Mouse (Mus musculus) hindlimb bud, embryonic 11.5 days (tissue): ENCODE measurements around the gene Lrch4.

ENCODE experiments used
- DNase-seq: peaks from one replicate; pipeline ENCODE4 v3.0.0-alpha.2; 2012; ENCODE audit warnings: low read depth, low spot score; ENCODE audit errors: extremely low spot score

Lrch4 gene

DNA sequence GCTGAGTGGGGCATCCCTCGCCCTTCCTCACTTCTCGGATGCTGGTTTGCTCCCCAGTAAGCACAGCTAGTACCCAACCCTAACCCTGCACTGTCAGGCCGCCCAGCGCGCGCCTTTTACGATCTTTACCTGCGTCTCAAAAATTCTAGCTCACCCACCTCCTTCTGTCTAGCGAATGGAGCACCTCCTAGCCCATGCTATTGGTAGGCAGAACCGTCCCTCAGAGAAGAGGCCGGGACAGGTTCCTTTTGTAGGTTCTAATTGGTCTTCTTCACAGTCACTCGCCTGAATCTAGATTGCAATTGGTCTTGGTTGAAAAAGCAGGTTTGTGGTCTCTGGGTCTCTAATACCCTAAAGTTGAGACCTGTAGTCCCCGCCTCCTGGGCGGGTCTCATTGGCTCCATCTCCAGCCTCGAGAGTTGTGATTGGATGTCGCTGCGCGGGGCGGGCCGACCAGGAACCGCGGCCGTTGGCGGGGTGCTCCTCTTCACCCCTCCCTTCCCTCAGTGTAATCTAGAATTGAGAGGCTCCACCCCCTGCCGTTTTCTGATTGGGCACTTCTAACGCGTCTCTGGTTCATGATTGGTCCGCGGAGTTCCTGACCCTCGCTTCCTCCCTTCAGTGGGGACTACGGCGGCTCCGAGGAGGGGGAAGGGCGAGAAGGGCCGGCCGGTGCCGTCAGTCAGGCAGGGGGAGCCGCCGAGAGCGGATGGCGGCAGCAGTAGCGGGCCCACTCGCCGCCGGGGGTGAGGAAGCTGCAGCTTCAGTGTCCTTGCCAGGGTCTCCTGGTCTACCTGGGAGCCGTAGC, at the start of gene Lrch4, which contains the start of the genes Fbxo24 and Gm20605:
TSS of gene Lrch4 (plus strand) at position 624 of the 808 bp plus-strand sequence.
TSS of gene Fbxo24 (minus strand) at position 505 of the 808 bp plus-strand sequence.
TSS of gene Gm20605 (plus strand) at position 678 of the 808 bp plus-strand sequence.
- DNase-seq: peak; percentile 99

DNA sequence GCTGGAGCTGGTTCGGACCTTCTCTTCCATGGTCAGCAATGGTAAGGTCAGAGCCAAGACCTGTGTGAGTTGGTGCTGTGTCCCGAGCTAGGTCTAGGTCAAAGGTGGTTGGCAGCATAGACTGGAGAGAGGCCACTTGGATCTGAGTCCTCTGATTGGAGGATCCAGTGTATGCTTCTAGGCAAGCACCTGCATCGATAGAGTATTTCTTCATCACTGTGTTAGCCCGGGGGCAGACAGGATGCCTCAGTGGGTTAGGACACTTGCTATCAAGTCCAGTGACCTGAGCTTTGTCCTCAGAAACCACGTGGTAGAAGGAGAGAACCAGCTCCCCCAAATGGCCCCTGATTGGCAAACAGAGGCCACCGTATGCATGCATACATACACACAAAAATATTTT, 48.7 kb upstream of the Lrch4 start:
- no peak for DNase-seq

DNA sequence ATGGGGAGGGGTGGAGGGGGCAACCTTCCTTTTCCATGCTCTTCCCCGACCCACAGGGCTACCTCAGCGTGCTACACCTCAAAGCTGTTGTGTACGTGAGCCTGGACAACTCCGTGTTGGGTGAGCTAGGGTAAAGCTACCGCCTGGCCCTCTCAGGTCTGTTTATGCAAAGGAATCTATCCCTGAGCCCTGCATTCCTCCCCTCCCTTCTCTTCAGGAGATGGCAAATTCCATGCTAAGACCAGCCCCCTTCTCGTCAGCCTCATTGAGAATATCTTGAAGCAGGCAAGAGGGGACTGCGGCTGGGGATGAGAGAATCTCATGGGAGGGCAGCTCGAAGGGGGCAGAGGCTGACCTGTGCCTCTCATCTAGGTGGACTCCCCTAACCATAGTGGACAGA, 46.2 kb upstream of the Lrch4 start:
- no peak for DNase-seq

DNA sequence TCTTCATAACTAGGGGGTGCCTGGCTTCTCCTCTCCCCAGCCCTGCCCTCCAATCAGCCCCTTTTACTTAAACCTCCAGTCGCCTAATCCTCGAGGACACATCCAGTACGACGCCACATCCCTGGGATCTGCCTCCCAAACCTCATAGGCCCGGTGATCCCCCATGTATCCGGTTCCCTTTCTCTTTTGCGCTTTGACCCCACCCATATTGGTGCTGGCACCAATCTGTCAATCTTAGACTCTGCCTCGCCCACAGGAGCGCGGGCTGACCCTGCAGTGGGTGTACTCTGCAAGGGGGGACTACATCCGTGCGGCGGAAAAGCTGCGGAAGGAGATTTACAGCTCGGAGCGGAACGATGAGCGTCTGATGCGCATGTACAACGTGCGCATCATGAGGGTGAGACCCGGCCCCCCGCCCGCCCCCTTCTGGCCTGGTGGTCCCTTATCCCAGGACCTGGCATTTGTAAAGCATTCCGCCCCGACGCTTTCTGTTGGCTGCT, 45.2 kb upstream of the Lrch4 start:
- no peak for DNase-seq

DNA sequence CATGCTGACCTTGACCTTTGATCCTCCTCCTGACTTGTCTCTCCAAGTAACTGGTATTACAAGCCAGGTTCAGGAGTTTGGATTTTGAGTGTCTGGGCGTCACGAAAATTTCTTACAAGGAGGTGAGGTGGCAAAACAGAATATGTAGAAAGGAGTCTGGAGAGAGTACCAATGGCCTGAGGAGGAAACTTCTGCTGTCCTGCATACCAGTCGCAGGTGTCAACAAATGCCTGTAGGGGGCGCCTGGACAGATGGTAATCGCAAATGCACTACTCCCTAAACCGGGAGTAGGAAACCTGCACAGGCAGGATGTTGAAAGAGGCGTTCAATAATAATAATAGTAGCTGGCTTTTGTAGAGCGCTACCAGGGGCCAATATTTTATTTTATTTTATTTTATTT, 43.9 kb upstream of the Lrch4 start:
- no peak for DNase-seq

DNA sequence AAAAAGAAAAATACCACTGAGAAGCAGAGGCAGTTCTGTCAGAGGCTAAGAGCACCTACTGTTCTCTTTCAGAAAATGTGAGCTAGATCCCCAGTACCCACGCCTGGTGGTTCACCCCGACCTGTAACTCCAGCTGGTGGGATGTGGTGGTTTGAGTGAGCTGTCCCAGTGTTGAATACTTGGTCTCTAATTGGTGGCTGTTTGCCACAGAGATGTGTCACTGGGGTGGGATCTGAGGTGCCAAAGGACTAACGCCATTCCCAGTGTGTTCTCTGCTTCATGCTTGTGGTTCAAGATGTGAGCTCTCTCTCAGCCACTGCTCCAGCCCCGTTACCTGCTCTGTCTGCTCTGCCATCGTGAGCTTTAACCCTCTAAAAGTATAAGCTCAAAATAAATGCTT, 38.4 kb upstream of the Lrch4 start:
- DNase-seq: no peak

DNA sequence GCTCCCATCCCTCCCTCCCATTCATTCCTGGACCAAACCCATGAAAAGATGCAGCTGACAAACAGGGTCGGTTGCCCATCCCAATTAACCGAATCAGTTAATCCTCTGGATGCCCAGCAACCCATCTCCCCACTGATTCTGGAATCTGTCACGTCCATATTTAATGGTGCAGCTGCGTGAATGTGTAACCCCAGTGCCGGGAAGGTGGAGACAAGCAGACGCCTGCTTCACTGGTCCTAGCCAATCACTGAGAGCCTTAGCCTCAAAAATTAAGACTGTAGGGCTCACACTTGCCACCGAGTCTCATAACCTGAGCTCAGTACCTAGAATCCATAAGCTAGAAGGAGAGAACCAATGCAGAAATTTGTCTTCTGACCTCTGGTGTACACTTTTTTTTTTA, 33.0 kb upstream of the Lrch4 start:
- no peak for DNase-seq

DNA sequence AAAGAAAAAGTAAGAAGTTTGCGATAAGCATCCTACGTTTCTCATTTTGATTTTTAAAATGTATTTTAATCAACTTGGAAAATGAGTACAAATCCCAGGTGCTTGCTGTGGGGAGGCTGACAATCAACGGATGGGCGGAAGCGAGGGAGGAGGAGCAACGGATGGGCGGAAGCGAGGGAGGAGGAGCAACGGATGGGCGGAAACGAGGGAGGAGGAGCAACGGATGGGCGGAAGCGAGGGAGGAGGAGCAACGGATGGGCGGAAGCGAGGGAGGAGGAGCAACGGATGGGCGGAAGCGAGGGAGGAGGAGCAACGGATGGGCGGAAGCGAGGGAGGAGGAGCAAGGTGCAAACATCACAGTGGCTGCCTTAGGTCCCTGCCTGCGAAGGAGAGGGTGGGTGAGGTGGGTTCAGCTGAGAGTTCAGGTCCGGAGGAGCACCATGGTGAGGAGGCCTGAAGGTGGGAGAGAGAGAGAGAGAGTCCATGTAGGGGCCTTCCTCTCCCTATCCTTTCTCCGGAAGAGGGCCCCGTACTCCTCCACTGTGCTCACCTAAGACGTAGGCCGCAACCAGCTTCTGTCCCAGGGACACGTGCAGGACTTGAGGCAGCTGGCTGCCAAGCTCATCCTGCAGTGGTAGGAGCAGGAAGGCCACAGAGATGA, 32.2 kb upstream of the Lrch4 start:
- no peak for DNase-seq

DNA sequence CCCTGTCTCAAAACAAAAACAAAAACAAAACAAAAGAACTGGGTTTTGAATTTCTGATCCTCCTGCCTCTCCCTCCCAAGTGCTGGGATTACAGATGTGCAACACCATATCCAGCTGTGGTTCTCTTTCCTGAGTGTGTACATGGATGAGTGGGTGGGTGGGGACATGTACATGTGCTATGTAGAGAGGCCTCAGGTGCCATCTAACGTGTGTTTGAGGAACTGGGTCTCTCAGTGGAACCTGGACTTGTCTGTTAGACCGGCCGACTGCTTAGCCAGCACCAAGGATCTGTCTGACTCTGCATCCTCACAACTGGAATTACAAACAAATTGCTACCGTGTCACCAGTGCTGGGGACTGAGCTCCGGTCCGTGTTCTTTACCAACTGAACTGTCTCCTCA, 31.3 kb upstream of the Lrch4 start:
- no peak for DNase-seq

DNA sequence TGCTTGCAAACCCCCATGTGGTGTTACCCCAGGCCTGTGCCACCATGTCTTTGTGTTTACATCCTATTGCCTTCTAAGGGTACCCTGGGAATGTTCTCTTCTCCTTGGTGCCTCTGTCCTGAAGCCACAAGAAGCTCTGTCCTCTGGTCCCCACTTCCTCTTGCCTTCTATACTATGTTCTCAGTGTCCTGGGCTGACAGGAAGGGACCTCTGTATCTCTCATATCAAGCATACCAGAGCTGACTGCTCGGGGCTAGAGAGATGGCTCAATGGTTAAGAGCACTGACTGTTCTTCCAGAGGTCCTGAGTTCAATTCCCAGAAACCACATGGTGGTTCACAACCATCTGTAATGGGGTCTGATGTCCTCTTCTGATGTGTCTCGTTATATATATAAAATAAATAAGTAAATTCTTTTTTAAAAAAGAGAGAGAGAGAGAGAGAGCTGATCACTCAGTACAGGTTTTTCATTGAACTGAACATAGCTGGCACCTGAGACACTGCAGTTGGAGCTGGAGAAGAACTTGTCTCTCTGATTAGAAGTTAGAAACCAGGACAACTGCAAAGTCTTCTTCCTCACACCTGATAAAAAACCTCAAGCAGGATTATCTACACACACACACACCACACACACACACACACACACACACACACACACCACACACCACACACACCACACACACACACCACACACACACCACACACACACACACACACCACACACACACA, 30.7 kb upstream of the Lrch4 start:
- no peak for DNase-seq

DNA sequence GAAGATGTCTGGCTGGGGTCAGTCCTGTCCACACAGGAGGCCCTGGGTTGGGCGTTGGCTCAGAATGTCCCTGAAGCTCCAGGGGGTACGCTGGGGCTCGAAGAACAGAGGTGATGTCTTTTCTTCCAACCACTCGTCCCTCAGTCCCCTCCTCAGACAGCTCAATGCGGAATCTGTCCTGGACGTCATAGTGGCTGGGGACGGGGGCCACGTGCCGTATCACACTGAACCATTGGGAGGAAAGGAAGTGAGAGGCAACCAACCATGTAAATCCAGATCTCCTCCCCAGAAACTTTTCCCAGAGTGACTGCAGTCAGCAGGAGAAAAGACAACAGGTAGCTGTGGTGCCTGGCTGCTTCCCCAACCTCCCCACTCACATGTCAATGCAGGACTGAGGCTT, 29.3 kb upstream of the Lrch4 start:
- no peak for DNase-seq

DNA sequence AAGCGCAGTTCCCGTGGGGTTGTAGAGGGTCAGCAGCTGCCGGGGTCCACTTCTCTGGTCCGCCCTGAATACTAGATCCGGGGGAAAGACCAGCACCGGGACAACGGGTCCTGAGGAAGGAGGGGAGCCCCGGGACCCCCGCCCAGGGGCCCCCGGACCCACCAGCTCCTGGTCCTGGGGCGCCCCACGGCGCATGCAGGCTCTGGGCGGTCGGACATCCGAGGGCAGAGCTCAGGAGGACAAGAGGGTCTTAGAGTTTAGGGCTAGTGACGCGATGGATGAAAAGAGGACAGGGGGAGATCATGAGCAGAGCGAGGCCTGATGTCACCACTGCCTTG, 28.7 kb upstream of the Lrch4 start:
- DNase-seq: no peak

DNA sequence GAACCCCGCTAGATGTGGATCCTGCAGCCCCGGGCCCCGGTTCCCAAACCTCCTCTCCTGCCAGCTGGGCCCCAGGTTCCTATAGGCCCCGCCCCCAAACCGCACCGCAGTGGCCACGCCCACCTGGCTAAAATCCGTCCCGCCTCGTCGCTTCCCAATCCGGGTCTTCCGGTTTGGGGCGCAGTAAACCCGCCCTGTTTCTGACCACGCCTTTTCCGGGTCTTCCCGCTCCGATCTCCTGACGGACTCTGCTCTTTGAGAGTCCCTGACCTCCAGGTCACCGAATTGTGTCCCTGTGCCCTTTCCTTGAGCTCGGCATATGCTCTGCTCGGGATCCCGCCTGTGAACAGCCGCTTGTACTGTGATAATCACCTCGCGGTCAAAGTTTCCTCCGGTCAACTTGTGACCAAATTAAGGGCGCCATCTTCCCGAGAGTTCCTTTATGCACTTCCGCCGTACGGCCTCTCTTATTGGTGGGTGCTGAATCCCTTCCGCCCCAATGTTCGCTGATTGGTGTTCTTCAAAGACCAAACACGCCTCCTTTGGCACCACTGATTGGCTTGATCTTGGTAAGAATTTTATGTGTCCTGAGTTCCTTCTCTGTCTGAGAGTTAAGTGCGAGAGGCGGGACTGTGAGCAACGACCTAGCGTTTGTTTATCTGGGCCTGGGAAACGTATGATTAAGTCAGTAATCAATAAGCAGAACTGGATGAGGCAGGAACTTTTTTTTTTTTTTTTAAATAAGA, 28.1 kb upstream of the Lrch4 start, which contains the start of gene Mospd3:
TSS of gene Mospd3 (minus strand) at position 440 of the 746 bp plus-strand sequence.
- DNase-seq: peak; percentile 97

DNA sequence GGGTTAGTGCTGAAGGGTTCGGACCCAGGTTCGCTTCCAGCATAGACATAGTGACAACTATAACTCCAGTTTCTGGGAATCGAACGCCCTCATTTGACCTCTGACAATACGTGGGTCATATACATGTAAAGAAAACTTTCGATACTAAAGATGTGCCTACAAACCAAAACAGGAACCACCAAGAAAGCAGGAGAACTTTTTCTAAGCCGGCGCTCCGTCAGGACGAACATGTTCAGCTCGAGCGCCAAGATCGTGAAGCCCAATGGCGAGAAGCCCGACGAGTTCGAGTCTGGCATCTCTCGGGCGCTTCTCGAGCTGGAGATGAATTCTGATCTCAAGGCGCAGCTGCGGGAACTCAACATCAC, 27.6 kb upstream of the Lrch4 start:
- no peak for DNase-seq

DNA sequence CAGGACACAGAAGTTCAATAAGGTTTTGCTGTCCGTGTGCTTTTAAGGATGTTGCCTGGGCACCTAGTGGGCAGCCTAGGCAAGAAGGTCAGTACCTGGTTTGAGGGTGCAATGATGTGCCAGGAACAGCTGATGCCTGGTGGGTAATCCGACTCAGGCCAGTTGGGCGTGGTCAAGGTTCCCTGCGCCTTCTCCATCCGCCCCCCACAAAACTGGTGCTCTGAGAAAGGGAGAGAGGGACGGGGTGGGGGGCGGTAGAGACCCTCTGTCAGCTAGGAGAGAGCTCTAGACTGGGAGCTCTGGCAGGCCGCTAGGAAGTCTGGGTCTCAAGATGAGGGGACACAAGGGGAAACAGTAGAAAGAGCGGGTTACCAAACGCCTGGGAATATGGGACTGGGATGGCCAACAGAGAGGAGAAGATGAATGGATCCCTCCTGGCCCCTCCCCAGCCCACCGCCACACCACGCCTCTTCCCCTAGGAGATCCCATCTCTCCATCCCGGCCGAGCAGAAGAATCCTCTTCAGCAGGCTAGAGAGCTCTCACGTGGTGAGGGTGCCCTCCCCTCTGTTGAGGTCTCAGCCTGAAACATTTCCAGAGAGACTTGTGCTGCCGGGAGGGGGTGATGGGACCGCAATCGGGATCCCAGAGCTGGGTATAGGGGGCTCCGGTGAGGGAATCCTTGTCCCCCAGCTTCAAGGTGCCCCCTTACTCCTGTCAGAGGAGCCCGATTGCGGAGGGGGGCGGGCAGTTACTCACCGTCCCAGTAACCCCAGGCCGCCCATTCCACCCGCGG, 20.9 kb upstream of the Lrch4 start:
- DNase-seq: no peak

DNA sequence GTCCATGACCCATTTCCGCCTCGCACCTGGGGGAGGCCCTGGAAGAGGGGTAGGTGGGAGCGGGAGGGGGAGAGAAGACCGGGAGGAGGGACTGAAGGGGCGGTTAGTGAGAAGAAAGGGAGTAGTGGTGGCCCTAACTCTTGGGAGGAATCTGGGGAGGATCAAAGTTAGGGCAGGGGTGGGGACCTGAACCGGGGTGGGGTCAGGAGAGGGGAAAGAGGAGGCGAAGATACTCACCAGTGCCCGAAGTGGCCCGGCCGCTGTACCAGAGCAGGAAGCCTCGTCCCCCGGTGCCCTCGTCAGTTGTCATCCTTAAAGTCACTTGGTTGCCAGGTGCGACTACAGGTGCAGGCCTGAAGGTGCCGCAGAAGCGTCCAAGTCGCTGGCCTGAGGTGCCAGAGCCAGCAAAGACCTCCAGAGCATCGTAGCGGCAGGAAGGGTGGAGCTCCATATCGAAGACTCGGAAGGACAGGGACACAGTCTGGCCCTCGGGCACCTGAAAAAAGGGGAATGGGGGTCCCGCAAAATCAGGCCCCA, 20.2 kb upstream of the Lrch4 start:
- DNase-seq: no peak

DNA sequence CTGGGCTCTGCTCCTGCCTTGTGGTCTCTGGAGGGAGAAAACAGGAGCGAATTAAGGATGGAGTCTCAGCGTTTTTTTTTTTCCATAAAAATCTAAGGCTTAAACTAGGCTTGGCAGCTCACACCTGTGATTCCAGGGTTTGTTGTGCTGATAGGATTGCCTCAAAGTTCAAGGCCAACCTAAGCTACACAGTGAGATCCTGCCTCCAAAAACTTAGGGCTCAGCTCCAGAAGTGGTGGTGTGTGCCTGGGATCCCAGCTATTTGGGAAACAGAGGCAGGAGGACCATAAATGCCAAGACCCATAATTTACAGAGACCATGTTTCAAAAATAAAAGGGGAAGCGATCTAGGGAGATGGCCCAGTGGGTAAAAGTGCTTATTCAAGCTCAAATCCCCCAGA, 19.6 kb upstream of the Lrch4 start:
- no peak for DNase-seq

DNA sequence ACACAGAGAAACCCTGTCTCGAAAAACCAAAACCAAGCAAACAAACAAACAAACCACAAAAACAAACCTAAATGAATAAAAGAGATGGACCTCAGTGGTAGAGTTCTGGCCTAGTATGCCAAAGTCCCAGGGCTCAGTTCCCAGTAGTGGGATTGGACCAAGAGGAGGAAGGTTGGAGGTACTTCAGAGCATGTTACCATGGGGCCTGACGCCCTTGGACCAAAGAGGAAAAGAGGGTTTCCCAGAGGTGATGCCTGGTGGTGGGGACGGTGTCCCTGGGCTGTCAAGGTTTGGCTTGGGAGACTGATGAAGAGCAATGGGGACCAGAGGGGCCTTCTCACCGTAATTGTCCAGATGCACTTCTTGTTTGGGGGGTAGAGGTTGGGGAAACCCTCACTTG, 18.9 kb upstream of the Lrch4 start:
- no peak for DNase-seq

DNA sequence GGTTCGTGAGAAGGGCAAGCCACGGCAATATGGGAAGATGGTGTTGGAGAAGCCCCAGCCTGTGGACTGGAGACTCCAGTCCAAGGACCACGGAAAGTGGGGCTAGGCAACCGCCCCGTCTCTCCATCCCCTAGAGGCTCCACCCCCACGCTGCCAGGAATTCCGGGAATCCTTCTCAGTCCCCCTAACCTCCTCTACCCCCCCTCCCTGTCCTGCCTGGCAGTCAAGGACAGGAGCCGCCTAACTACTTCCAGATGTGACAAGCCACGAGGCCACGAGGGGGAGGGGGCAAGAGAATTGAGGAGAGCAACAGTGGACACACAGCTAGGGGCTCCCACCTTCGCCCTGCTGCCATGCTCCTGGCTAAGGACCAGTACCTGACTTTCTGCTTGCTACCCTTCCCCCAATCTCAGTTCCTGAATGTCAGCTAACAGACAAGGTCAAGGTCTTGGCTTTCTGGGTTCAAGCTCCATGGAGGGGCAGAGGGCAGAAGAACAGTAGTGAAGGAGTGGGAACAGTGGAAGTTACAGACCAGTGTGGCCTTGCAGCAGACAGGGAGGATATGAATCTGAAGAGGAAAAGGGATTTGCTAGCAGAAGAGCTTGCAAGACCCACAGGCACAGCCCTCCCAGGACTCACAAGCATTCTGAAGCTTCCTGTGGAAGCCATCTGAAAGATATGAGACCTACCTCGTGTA, 18.2 kb upstream of the Lrch4 start:
- DNase-seq: peak; percentile 93
